Mouse (Mus musculus): Measurements from ENCODE around the gene Wnt10a.

- TF ChIP-seq CTCF (IDR thresholded peaks at IDR 0.05; ENCODE audit: low read depth): no peak
- TF ChIP-seq EP300 (optimal IDR thresholded peaks at IDR 0.05): no peak
Observed at GRCm38 (mm10) chr1:74749301-74749700, 42.0 kb upstream of the Wnt10a start.

All from stomach, postnatal 0 days (tissue).